Mouse (Mus musculus): ENCODE data around the gene Slc12a1.

DNA sequence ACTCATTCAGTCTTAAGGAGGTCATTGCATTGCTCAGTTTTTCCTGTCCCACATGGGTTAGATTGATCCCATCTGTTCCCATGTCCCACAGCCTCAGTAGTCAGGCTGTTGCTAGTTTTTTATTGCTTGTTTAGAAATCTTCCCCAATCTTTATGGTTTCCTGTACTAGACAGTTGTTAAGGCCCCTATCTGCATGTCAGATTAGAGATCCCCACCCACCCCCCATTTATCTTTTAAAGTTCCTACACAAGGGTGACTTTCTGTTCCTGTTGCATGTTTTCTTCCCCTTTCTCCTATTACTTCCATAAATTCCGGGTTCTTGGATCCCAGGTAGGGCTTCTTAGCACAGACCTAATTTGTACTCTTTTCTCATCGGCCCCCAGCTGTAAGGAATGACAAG lies 81.2 kb downstream of the Slc12a1 start:
- TF ChIP-seq CTCF (IDR thresholded peaks at IDR 0.05; ENCODE audit: low read depth, low read length), result no peak
- no peak for TF ChIP-seq POLR2A (IDR thresholded peaks at IDR 0.05; ENCODE audit: borderline replicate concordance, low read depth, low read length)

All from bone marrow macrophage, adult 2 months (primary cell).